Mouse (Mus musculus): Measurements from ENCODE around the gene Ap5s1.
A peak's percentile ranks its signal among the peaks of the same experiment; 100 is the strongest.

Gene Ap5s1

GRCm38 (mm10) chr2:131206778-131207177 lies at the start of gene Ap5s1:
Gene Ap5s1 (plus strand): TSS chr2:131207078.
- no peak for DNase-seq

- no peak for DNase-seq
Observed at GRCm38 (mm10) chr2:131159491-131159910, 47.4 kb upstream of the Ap5s1 start.

- DNase-seq: peak; percentile 95 to 98
Observed at GRCm38 (mm10) chr2:131159938-131160581, 46.8 kb upstream of the Ap5s1 start, which contains the start of gene 1700037H04Rik. Gene 1700037H04Rik (minus strand): TSS chr2:131160081.

- no peak for DNase-seq
Observed at GRCm38 (mm10) chr2:131160671-131161111, 46.2 kb upstream of the Ap5s1 start.

GRCm38 (mm10) chr2:131163924-131164323 lies 43.0 kb upstream of the Ap5s1 start:
- no peak for DNase-seq

GRCm38 (mm10) chr2:131166172-131166571 lies 40.7 kb upstream of the Ap5s1 start:
- no peak for DNase-seq

- no peak for DNase-seq
Observed at GRCm38 (mm10) chr2:131167984-131168383, 38.9 kb upstream of the Ap5s1 start.

GRCm38 (mm10) chr2:131168914-131169313 lies 38.0 kb upstream of the Ap5s1 start:
- no peak for DNase-seq

- no peak for DNase-seq
Observed at GRCm38 (mm10) chr2:131170936-131171335, 35.9 kb upstream of the Ap5s1 start.

- DNase-seq: peak; percentile 64 to 77
Observed at GRCm38 (mm10) chr2:131171401-131172104, 35.3 kb upstream of the Ap5s1 start.

- DNase-seq: no peak
Observed at GRCm38 (mm10) chr2:131172322-131172721, 34.6 kb upstream of the Ap5s1 start.

GRCm38 (mm10) chr2:131174700-131175099 lies 32.2 kb upstream of the Ap5s1 start:
- peak; percentile 61 to 67 for DNase-seq

- DNase-seq: no peak
Observed at GRCm38 (mm10) chr2:131175286-131175944, 31.5 kb upstream of the Ap5s1 start.

- DNase-seq: no peak
Observed at GRCm38 (mm10) chr2:131175945-131176309, 31.0 kb upstream of the Ap5s1 start.

- no peak for DNase-seq
Observed at GRCm38 (mm10) chr2:131176491-131176890, 30.4 kb upstream of the Ap5s1 start.

- DNase-seq: peak in 1 of 2 experiments; percentile 24
Observed at GRCm38 (mm10) chr2:131177932-131178331, 28.9 kb upstream of the Ap5s1 start.

GRCm38 (mm10) chr2:131178828-131179245 lies 28.0 kb upstream of the Ap5s1 start:
- DNase-seq: peak in 1 of 2 experiments; percentile 46

- DNase-seq: peak; percentile 76 to 78
Observed at GRCm38 (mm10) chr2:131179246-131179886, 27.5 kb upstream of the Ap5s1 start.

GRCm38 (mm10) chr2:131179990-131180587 lies 26.8 kb upstream of the Ap5s1 start, which contains the start of gene Cenpb:
Gene Cenpb (minus strand): TSS chr2:131180067.
- peak; percentile 91 to 95 for DNase-seq

GRCm38 (mm10) chr2:131186343-131186742 lies 20.5 kb upstream of the Ap5s1 start:
- DNase-seq: no peak

GRCm38 (mm10) chr2:131186771-131187601 lies 19.9 kb upstream of the Ap5s1 start, which contains the start of the genes Cdc25b and Spef1:
Gene Cdc25b (plus strand): TSS chr2:131186949.
Gene Spef1 (minus strand): TSS chr2:131187282.
- peak; percentile 86 to 92 for DNase-seq

- DNase-seq: no peak
Observed at GRCm38 (mm10) chr2:131187602-131187922, 19.3 kb upstream of the Ap5s1 start.
